Mouse (Mus musculus) fat pad, adult 2 months (tissue): ENCODE data around the gene Tmem144.

Experiments used
- DNase-seq: peaks from one replicate; pipeline ENCODE4 v3.0.0-alpha.2; 2011; ENCODE audit warnings: low read depth, low spot score; ENCODE audit errors: extremely low read depth

The Tmem144 gene

GRCm38 (mm10) chr3:79864824-79865223 is 12.3 kb upstream of the Tmem144 start:
- peak; percentile 88 for DNase-seq

- DNase-seq, result no peak
Observed at GRCm38 (mm10) chr3:79858221-79858620, 5.6 kb upstream of the Tmem144 start.

- no peak for DNase-seq
Observed at GRCm38 (mm10) chr3:79857780-79858179, 5.2 kb upstream of the Tmem144 start.

- DNase-seq, result no peak
Observed at GRCm38 (mm10) chr3:79852108-79852507, 465 bp downstream of the Tmem144 start.

GRCm38 (mm10) chr3:79850656-79851055 is 1.9 kb downstream of the Tmem144 start:
- no peak for DNase-seq

- DNase-seq, result no peak
Observed at GRCm38 (mm10) chr3:79849621-79850020, 3.0 kb downstream of the Tmem144 start.

GRCm38 (mm10) chr3:79848841-79849240 is 3.7 kb downstream of the Tmem144 start:
- DNase-seq, result no peak

- no peak for DNase-seq
Observed at GRCm38 (mm10) chr3:79846633-79847032, 5.9 kb downstream of the Tmem144 start.

GRCm38 (mm10) chr3:79843999-79844398 is 8.6 kb downstream of the Tmem144 start:
- DNase-seq, result no peak

- no peak for DNase-seq
Observed at GRCm38 (mm10) chr3:79842616-79843016, 10.0 kb downstream of the Tmem144 start.

GRCm38 (mm10) chr3:79842165-79842564 is 10.4 kb downstream of the Tmem144 start:
- no peak for DNase-seq

- DNase-seq, result no peak
Observed at GRCm38 (mm10) chr3:79841475-79841874, 11.1 kb downstream of the Tmem144 start.

GRCm38 (mm10) chr3:79838751-79839150 is 13.8 kb downstream of the Tmem144 start:
- DNase-seq, result no peak

- no peak for DNase-seq
Observed at GRCm38 (mm10) chr3:79829289-79829688, 23.3 kb downstream of the Tmem144 start.

GRCm38 (mm10) chr3:79825067-79825780 is 27.3 kb downstream of the Tmem144 start:
- no peak for DNase-seq

- DNase-seq, result no peak
Observed at GRCm38 (mm10) chr3:79823176-79823575, 29.4 kb downstream of the Tmem144 start.

GRCm38 (mm10) chr3:79821131-79821530 is 31.4 kb downstream of the Tmem144 start:
- no peak for DNase-seq

- DNase-seq, result no peak
Observed at GRCm38 (mm10) chr3:79818202-79818995, 34.2 kb downstream of the Tmem144 start.

GRCm38 (mm10) chr3:79816229-79816628 is 36.3 kb downstream of the Tmem144 start:
- no peak for DNase-seq

GRCm38 (mm10) chr3:79813814-79814490 is 38.6 kb downstream of the Tmem144 start:
- DNase-seq, result no peak

- DNase-seq, result no peak
Observed at GRCm38 (mm10) chr3:79812042-79812441, 40.5 kb downstream of the Tmem144 start.

GRCm38 (mm10) chr3:79811632-79812031 is 40.9 kb downstream of the Tmem144 start:
- no peak for DNase-seq
